Comparison of ENCODE assay signal across 37 mouse cellular contexts in genomic region chr19:5666386-5666785, GRCm38 (mm10). TPM values are rescaled to one million over a fixed set of nuclear protein-coding genes. Genes with fewer than 3 reads are reported as not detected.
DNase-seq lines count a peak whose midpoint lies in the region; ATAC-seq and TF ChIP-seq lines count a peak whose summit lies in the region.
"Had no signal": no experiment of that assay in that cellular context is flagged by ENCODE, and none has a peak within 500 bp of the region (broad histone marks: within the 10 kb centered on the region; RNA-seq: fewer than 3 reads in every experiment).

No protein-coding gene starts in this region.

- 0 out of 2 replicates have a peak overlapping the region, but pooled peaks have one; percentile 10 for H3K9ac ChIP-seq in heart, embryonic 12.5 days
- peak overlapping the region; percentile 72 for H3K9ac ChIP-seq in liver, embryonic 12.5 days
- H3K9ac ChIP-seq in liver, postnatal 0 days (replicated peaks): no peak overlapping the region
- H3K9ac ChIP-seq: forebrain, embryonic 12.5 days; heart, embryonic 13.5 days; hindbrain, embryonic 15.5 days; lung, embryonic 14.5 days; midbrain, embryonic 12.5 days; neural tube, embryonic 13.5 days had no signal

- TF ChIP-seq EP300 in liver, postnatal 0 days (IDR thresholded peaks at IDR 0.05; ENCODE audit: low read depth): no peak

- H3K4me1 ChIP-seq in heart, embryonic 12.5 days (replicated peaks): peaks cover 34% of the 10 kb centered on the region
- H3K4me1 ChIP-seq in liver, embryonic 12.5 days: peaks cover 68% of the 10 kb centered on the region
- peaks cover 36% of the 10 kb centered on the region for H3K4me1 ChIP-seq in liver, postnatal 0 days (ENCODE audit: insufficient read depth)

- 90% methylated on average over 18 of the region's 18 CpGs for WGBS in heart, embryonic 12.5 days
- 93% methylated on average over 18 of the region's 18 CpGs for WGBS in liver, embryonic 12.5 days (ENCODE audit: insufficient replicate concordance)
- WGBS in liver, postnatal 0 days (ENCODE audit: insufficient replicate concordance): 93% methylated on average over 18 of the region's 18 CpGs

- DNase-seq in heart, adult 18-20 months: no peak
- DNase-seq in testis, postnatal 10 days (ENCODE audit: low spot score): peak; percentile 74
- no peak for DNase-seq in testis, postnatal 14 days (ENCODE audit: low spot score)
- DNase-seq in liver, postnatal 0 days: no peak
- DNase-seq in T-cell, adult 2 months (ENCODE audit: low spot score): no peak
- DNase-seq: adrenal gland, postnatal 10 days; cerebellum, adult 11-12 months; cerebellum, adult 9-11 months; embryo, embryonic 11 days; gastrocnemius, postnatal 25 days; heart, adult 2 months; heart, postnatal 10 days; kidney, adult 11 months; kidney, postnatal 25 days; lung, embryonic 14.5 days; lung, postnatal 14 days; right cerebral cortex, postnatal 14 days; thymus, adult 2 months; thymus, postnatal 4 days had no signal

- TF ChIP-seq CTCF in liver, postnatal 0 days (IDR thresholded peaks at IDR 0.05; ENCODE audit: low read depth): no peak

- H3K36me3 ChIP-seq in heart, embryonic 12.5 days: peaks cover 69% of the 10 kb centered on the region
- H3K36me3 ChIP-seq in liver, embryonic 12.5 days: peaks cover 78% of the 10 kb centered on the region
- H3K36me3 ChIP-seq in liver, postnatal 0 days (replicated peaks; ENCODE audit: insufficient read depth, low read length): peaks cover 21% of the 10 kb centered on the region

- no peak overlapping the region for H3K4me2 ChIP-seq in heart, embryonic 12.5 days
- H3K4me2 ChIP-seq in liver, embryonic 12.5 days: peak overlapping the region; percentile 95
- H3K4me2 ChIP-seq in liver, postnatal 0 days (ENCODE audit: low read depth, low read length): 0 out of 2 replicates have a peak overlapping the region, but pooled peaks have one; percentile 80
- H3K4me2 ChIP-seq: embryonic facial prominence, embryonic 13.5 days; forebrain, embryonic 12.5 days; heart, embryonic 13.5 days; hindbrain, embryonic 15.5 days; limb, embryonic 13.5 days; lung, embryonic 14.5 days; midbrain, embryonic 12.5 days; neural tube, embryonic 13.5 days had no signal

- H3K27me3 ChIP-seq in heart, embryonic 12.5 days (replicated peaks): no peaks in the 10 kb centered on the region
- no peaks in the 10 kb centered on the region for H3K27me3 ChIP-seq in liver, embryonic 12.5 days (replicated peaks)
- H3K27me3 ChIP-seq in liver, postnatal 0 days (ENCODE audit: insufficient read depth, low read length): no peaks in the 10 kb centered on the region
- H3K27me3 ChIP-seq: embryonic facial prominence, embryonic 13.5 days; forebrain, embryonic 12.5 days; heart, embryonic 13.5 days; hindbrain, embryonic 15.5 days; limb, embryonic 13.5 days; midbrain, embryonic 12.5 days; neural tube, embryonic 13.5 days had no signal

- no peak overlapping the region for H3K27ac ChIP-seq in heart, embryonic 12.5 days (ENCODE audit: poor library complexity, severe bottlenecking)
- H3K27ac ChIP-seq in liver, embryonic 12.5 days: peak overlapping the region; percentile 96
- H3K27ac ChIP-seq in liver, postnatal 0 days (ENCODE audit: low read depth): peak overlapping the region; percentile 84; the same call in 1 of the 2 replicates
- H3K27ac ChIP-seq: embryonic facial prominence, embryonic 13.5 days; forebrain, embryonic 12.5 days; heart, adult 2 months; hindbrain, embryonic 10.5 days; hindbrain, embryonic 15.5 days; left cerebral cortex, adult 2 months; limb, embryonic 13.5 days; midbrain, embryonic 12.5 days; neural tube, embryonic 13.5 days had no signal

- no peak for ATAC-seq in heart, embryonic 12.5 days (ENCODE audit: insufficient number of reproducible peaks, low FRiP score)
- ATAC-seq in liver, embryonic 12.5 days: no peak
- no peak for ATAC-seq in liver, postnatal 0 days
- no peak for ATAC-seq in activated CD4-positive, CD25-positive, alpha-beta regulatory T cell, adult 4 months
- ATAC-seq: CD4-positive, CD25-positive, alpha-beta regulatory T cell, adult 4 months; inflammation-experienced regulatory T-cells, adult 6 months had no signal

- H3K4me3 ChIP-seq in heart, embryonic 12.5 days: no peak overlapping the region
- H3K4me3 ChIP-seq in liver, embryonic 12.5 days: peak overlapping the region; percentile 74; the same call in 1 of the 2 replicates
- H3K4me3 ChIP-seq in liver, postnatal 0 days (ENCODE audit: low read depth, low read length): no peak overlapping the region
- H3K4me3 ChIP-seq: embryonic facial prominence, embryonic 13.5 days; forebrain, embryonic 12.5 days; heart, adult 2 months; heart, embryonic 13.5 days; hindbrain, embryonic 10.5 days; hindbrain, embryonic 15.5 days; left cerebral cortex, adult 2 months; limb, embryonic 13.5 days; midbrain, embryonic 12.5 days; neural tube, embryonic 13.5 days had no signal

- H3K9me3 ChIP-seq in heart, embryonic 12.5 days (replicated peaks): no peaks in the 10 kb centered on the region
- H3K9me3 ChIP-seq in liver, embryonic 12.5 days (replicated peaks): no peaks in the 10 kb centered on the region
- H3K9me3 ChIP-seq in liver, postnatal 0 days (ENCODE audit: low read length): no peaks in the 10 kb centered on the region
- H3K9me3 ChIP-seq: embryonic facial prominence, embryonic 13.5 days; forebrain, embryonic 12.5 days; heart, embryonic 13.5 days; hindbrain, embryonic 10.5 days; hindbrain, embryonic 15.5 days; limb, embryonic 13.5 days; midbrain, embryonic 12.5 days; neural tube, embryonic 13.5 days had no signal

RNA-seq across cellular contexts. Expression of gene Sipa1, which starts 2.9 kb away (rescaled TPM):
- 25.5 and 28.1 TPM in 2 replicates for polyA plus RNA-seq in heart, embryonic 12.5 days (2016; fragmentation: Nextera tagmentation; extraction: Ambion mirVana)
- total RNA-seq in heart, adult 18-20 months (2021): 10 to 100 TPM; 20.3 to 24.1 TPM
- polyA plus RNA-seq in liver, embryonic 12.5 days (2016; fragmentation: Nextera tagmentation; extraction: Ambion mirVana): 41.4 and 41.8 TPM in 2 replicates
- 14.1 and 15.3 TPM in 2 replicates for polyA plus RNA-seq in liver, postnatal 0 days (2015; fragmentation: Nextera tagmentation; extraction: Ambion mirVana)
- polyA plus RNA-seq in activated CD4-positive, CD25-positive, alpha-beta regulatory T cell, adult 4 months (2017; shearing (Covaris generic)): 10 to 100 TPM; 22.3 to 22.4 TPM

RNA-seq across cellular contexts. Expression of gene Map3k11, which starts 22.2 kb away (rescaled TPM):
- polyA plus RNA-seq in heart, embryonic 12.5 days (2016; fragmentation: Nextera tagmentation; extraction: Ambion mirVana): 30.6 and 32.8 TPM in 2 replicates
- 10 to 100 TPM; 21.5 to 25.2 TPM for total RNA-seq in heart, adult 18-20 months (2021)
- polyA plus RNA-seq in liver, embryonic 12.5 days (2016; fragmentation: Nextera tagmentation; extraction: Ambion mirVana): 25.8 and 27.7 TPM in 2 replicates
- polyA plus RNA-seq in liver, postnatal 0 days (2015; fragmentation: Nextera tagmentation; extraction: Ambion mirVana): 10.4 and 12.5 TPM in 2 replicates
- 1 to 10 TPM; 7.8 to 9.2 TPM for polyA plus RNA-seq in activated CD4-positive, CD25-positive, alpha-beta regulatory T cell, adult 4 months (2017; shearing (Covaris generic))

RNA-seq across cellular contexts. Expression of gene Pcnx3, which starts 22.3 kb away (rescaled TPM):
- 22.0 and 22.3 TPM in 2 replicates for polyA plus RNA-seq in heart, embryonic 12.5 days (2016; fragmentation: Nextera tagmentation; extraction: Ambion mirVana)
- total RNA-seq in heart, adult 18-20 months (2021): 10 to 100 TPM; 17.3 to 18.4 TPM
- 18.4 and 18.6 TPM in 2 replicates for polyA plus RNA-seq in liver, embryonic 12.5 days (2016; fragmentation: Nextera tagmentation; extraction: Ambion mirVana)
- polyA plus RNA-seq in liver, postnatal 0 days (2015; fragmentation: Nextera tagmentation; extraction: Ambion mirVana): 5.2 and 5.6 TPM in 2 replicates
- 10 to 100 TPM; 20.6 to 21.7 TPM for polyA plus RNA-seq in activated CD4-positive, CD25-positive, alpha-beta regulatory T cell, adult 4 months (2017; shearing (Covaris generic))

RNA-seq across cellular contexts. Expression of gene Rela, which starts 29.1 kb away (rescaled TPM):
- 41.3 and 42.5 TPM in 2 replicates for polyA plus RNA-seq in heart, embryonic 12.5 days (2016; fragmentation: Nextera tagmentation; extraction: Ambion mirVana)
- total RNA-seq in heart, adult 18-20 months (2021): 10 to 100 TPM; 25.4 to 30.2 TPM
- polyA plus RNA-seq in liver, embryonic 12.5 days (2016; fragmentation: Nextera tagmentation; extraction: Ambion mirVana): 32.1 and 33.6 TPM in 2 replicates
- polyA plus RNA-seq in liver, postnatal 0 days (2015; fragmentation: Nextera tagmentation; extraction: Ambion mirVana): 21.3 and 22.6 TPM in 2 replicates
- 100 to 1,000 TPM in 1 of 2 experiments, 10 to 100 TPM in 1; 96.1 to 107 TPM for polyA plus RNA-seq in activated CD4-positive, CD25-positive, alpha-beta regulatory T cell, adult 4 months (2017; shearing (Covaris generic))

RNA-seq across cellular contexts. Expression of gene Kcnk7, which starts 37.8 kb away (rescaled TPM):
- 0.17 TPM in 1 of 2 replicates, not detected in the other for polyA plus RNA-seq in heart, embryonic 12.5 days (2016; fragmentation: Nextera tagmentation; extraction: Ambion mirVana)
- not detected for total RNA-seq in heart, adult 18-20 months (2021)
- polyA plus RNA-seq in liver, embryonic 12.5 days (2016; fragmentation: Nextera tagmentation; extraction: Ambion mirVana): 0.18 and 0.19 TPM in 2 replicates
- polyA plus RNA-seq in liver, postnatal 0 days (2015; fragmentation: Nextera tagmentation; extraction: Ambion mirVana): 0.17 and 0.18 TPM in 2 replicates
- 1 to 10 TPM; 1.5 to 2.8 TPM for polyA plus RNA-seq in activated CD4-positive, CD25-positive, alpha-beta regulatory T cell, adult 4 months (2017; shearing (Covaris generic))
- total RNA-seq: adrenal gland, postnatal 10 days; gastrocnemius, adult 18-20 months; gastrocnemius, postnatal 25 days; heart, adult 2 months; heart, postnatal 10 days; layer of hippocampus, adult 18-20 months; layer of hippocampus, postnatal 10 days; left cerebral cortex, adult 2 months; left cerebral cortex, postnatal 25 days had no signal
- polyA plus RNA-seq: heart, adult 2 months; heart, embryonic 13.5 days; neural tube, embryonic 13.5 days had no signal
